Mouse (Mus musculus) sigmoid colon, adult 10 weeks (tissue): ENCODE measurements around the gene Lbhd1. TPM values are rescaled to one million over a fixed set of nuclear protein-coding genes. Genes with fewer than 3 reads are reported as not detected.

Source experiments
- polyA plus RNA-seq: library from polyadenylated mRNA; stranded (reverse); fragments of 350-450 nt; fragmentation: Illumina TruSeq; extraction: RNeasy Lipid Tissue Mini Kit (QIAGEN cat#74804); gene quantifications from one replicate; pipeline ENCODE4 v1.2.3, GENCODE M21; 2014; ENCODE audit warnings: low read depth, low replicate concordance

Gene Lbhd1
- polyA plus RNA-seq, 1 experiment from 2014 or later: 37.9 TPM

Other genes with a start within 250 kb of the Lbhd1 start
- gene Chrm1, start 219.9 kb upstream of the Lbhd1 start, polyA plus RNA-seq: 0.79 TPM
- 38.6 TPM for gene Slc3a2, start 160.4 kb upstream of the Lbhd1 start, polyA plus RNA-seq
- gene Wdr74, start 147.9 kb upstream of the Lbhd1 start, polyA plus RNA-seq: 12.7 TPM
- gene 1700092M07Rik, start 143.0 kb upstream of the Lbhd1 start, polyA plus RNA-seq: not detected
- gene Stx5a, start 142.3 kb upstream of the Lbhd1 start, polyA plus RNA-seq: 112 TPM
- 92.5 TPM for gene Nxf1, start 126.7 kb upstream of the Lbhd1 start, polyA plus RNA-seq
- 17.2 TPM for gene Tmem223, start 112.7 kb upstream of the Lbhd1 start, polyA plus RNA-seq
- gene Tmem179b, start 109.3 kb upstream of the Lbhd1 start, polyA plus RNA-seq: 30.6 TPM
- not detected for gene Taf6l, start 97.3 kb upstream of the Lbhd1 start, polyA plus RNA-seq
- gene Polr2g, start 85.2 kb upstream of the Lbhd1 start, polyA plus RNA-seq: 35.0 TPM
- gene Zbtb3, start 81.2 kb upstream of the Lbhd1 start, polyA plus RNA-seq: not detected
- 112 TPM for gene Ttc9c, start 64.4 kb upstream of the Lbhd1 start, polyA plus RNA-seq
- gene Hnrnpul2, start 63.7 kb upstream of the Lbhd1 start, polyA plus RNA-seq: 195 TPM
- not detected for gene AC129217.1, start 54.0 kb upstream of the Lbhd1 start, polyA plus RNA-seq
- gene Bscl2, start 46.3 kb upstream of the Lbhd1 start, polyA plus RNA-seq: 8.5 TPM
- 0.69 TPM for gene Gng3, start 44.5 kb upstream of the Lbhd1 start, polyA plus RNA-seq
- gene Lrrn4cl, start 33.0 kb upstream of the Lbhd1 start, polyA plus RNA-seq: 3.7 TPM
- gene Ubxn1, start 12.2 kb upstream of the Lbhd1 start, polyA plus RNA-seq: 17.3 TPM
- 2.2 TPM for gene Uqcc3, start 2.8 kb upstream of the Lbhd1 start, polyA plus RNA-seq
- not detected for gene Gm49403, start 198 bp downstream of the Lbhd1 start, polyA plus RNA-seq
- gene 1810009A15Rik, start 5.1 kb downstream of the Lbhd1 start, polyA plus RNA-seq: 12.0 TPM
- gene Gm49416, start 5.2 kb downstream of the Lbhd1 start, polyA plus RNA-seq: not detected
- 0.44 TPM for gene Ints5, start 9.3 kb downstream of the Lbhd1 start, polyA plus RNA-seq
- gene Ganab, start 14.3 kb downstream of the Lbhd1 start, polyA plus RNA-seq: 76.6 TPM
- 28.4 TPM for gene B3gat3, start 36.6 kb downstream of the Lbhd1 start, polyA plus RNA-seq
- gene Rom1, start 45.6 kb downstream of the Lbhd1 start, polyA plus RNA-seq: not detected
- gene Eml3, start 45.8 kb downstream of the Lbhd1 start, polyA plus RNA-seq: 5.4 TPM
- 73.4 TPM for gene Mta2, start 58.1 kb downstream of the Lbhd1 start, polyA plus RNA-seq
- 2.4 TPM for gene Tut1, start 70.1 kb downstream of the Lbhd1 start, polyA plus RNA-seq
- 81.4 TPM for gene Eef1g, start 83.3 kb downstream of the Lbhd1 start, polyA plus RNA-seq
- 158 TPM for gene Ahnak, start 105.6 kb downstream of the Lbhd1 start, polyA plus RNA-seq
- not detected for gene Scgb1a1, start 204.2 kb downstream of the Lbhd1 start, polyA plus RNA-seq